Mouse (Mus musculus) cortical plate, adult 2 months (tissue): ENCODE measurements at regions not wholly inside any gene's neighbourhood (a gene's known extent, or its start where the extent isn't known, plus 50 kb on each side); places are given as distances from the start of the nearest gene placed in this dataset.

ENCODE experiments used
- CTCF ChIP-seq: fragments of 200-500 bp; IDR thresholded peaks from 2 replicates; pipeline ENCODE4 v1.5.1; 2011; ENCODE audit warnings: mild to moderate bottlenecking, control low read depth, low read length; ENCODE audit not compliant: insufficient read depth; ENCODE audit errors: extremely low read depth
- POLR2A ChIP-seq: fragments of 200-500 bp; IDR thresholded peaks from 2 replicates; pipeline ENCODE4 v1.6.1; 2011; ENCODE audit warnings: mild to moderate bottlenecking, low read length, control low read depth; ENCODE audit not compliant: insufficient read depth; ENCODE audit errors: extremely low read depth

DNA sequence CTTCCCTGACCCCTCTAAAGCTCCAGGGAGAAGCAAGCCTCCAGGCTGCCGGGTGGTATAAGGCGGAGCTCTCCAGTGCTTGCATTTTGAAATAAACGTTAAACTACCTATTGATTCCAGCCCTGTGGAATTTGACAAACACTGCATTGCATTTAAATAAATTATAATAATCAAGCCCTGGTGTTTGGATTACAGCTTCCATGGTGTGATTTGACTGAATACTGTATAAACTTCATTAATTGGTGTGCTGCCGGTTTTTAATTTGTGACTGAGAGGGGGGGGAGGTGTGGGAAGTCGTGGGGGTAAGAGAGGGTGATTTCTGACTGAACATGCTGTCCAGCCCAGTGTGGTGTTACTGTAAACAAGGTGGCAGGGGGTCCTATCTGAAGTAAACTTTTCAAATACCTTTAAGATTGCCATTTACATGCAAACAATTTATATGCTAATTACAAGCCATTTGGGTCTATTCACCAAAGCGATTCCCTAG lies 282.9 kb upstream of the Irx2 start:
- TF ChIP-seq CTCF (no peak), POLR2A (no peak)
